In the genomic region with DNA sequence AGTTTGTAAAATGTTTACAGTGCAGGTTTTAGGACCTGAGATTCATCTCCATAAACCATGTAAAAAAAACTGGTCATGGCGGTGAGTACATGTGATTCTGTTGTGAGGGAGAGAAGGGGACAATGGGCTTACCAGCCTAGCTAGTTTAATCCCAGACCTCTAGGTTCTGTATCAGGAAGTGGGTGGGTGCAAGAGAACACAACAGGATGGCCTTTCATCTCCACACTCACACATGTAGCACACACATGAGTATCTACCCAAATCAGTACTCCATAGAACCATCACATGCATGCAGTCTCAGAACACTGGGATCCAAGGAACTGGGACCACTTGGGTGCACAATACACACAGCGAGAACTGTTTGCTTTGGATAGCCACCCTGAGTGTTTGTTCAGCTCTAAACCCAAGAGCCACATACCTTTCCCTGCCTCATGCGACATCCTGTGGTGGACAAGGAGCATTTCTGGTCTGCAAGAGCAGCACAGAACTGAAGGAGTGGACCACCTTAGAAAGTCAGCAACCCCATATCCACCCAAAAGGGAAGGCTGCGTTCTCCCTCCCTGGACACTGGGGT, we compare ENCODE assay signal across 11 mouse cellular contexts.
A peak's percentile ranks its signal among the peaks of the same experiment; 100 is the strongest.
DNase-seq lines count a peak whose midpoint lies in the region; ATAC-seq and TF ChIP-seq lines count a peak whose summit lies in the region.
"Had no signal": no experiment of that assay in that cellular context is flagged by ENCODE, and none has a peak within 500 bp of the region (broad histone marks: within the 10 kb centered on the region; RNA-seq: fewer than 3 reads in every experiment).

No protein-coding gene starts in this region.

- no peaks in the 10 kb centered on the region for H3K27me3 ChIP-seq in spleen, adult 2 months (ENCODE audit: control insufficient read depth, insufficient read depth, low read length)
- no peaks in the 10 kb centered on the region for H3K27me3 ChIP-seq in intestine, embryonic 15.5 days (replicated peaks)
- H3K27me3 ChIP-seq in lung, postnatal 0 days (replicated peaks; ENCODE audit: insufficient read depth, low read length) = no peaks in the 10 kb centered on the region
- H3K27me3 ChIP-seq: limb, embryonic 12.5 days had no signal

- no peak for TF ChIP-seq POLR2A in spleen, adult 2 months (IDR thresholded peaks at IDR 0.05; ENCODE audit: low read depth, low read length)

- peak; percentile 41; the same call in 1 of the 2 replicates for TF ChIP-seq EP300 in lung, postnatal 0 days (IDR thresholded peaks at IDR 0.05)

- peak overlapping the region; percentile 59; the same call in 1 of the 2 replicates for H3K27ac ChIP-seq in spleen, adult 2 months (ENCODE audit: insufficient read depth, low read length)
- H3K27ac ChIP-seq in intestine, embryonic 15.5 days = no peak overlapping the region
- H3K27ac ChIP-seq in lung, postnatal 0 days (ENCODE audit: low read length) = peak overlapping the region; percentile 17; the same call in 1 of the 2 replicates
- no peak overlapping the region for H3K27ac ChIP-seq in left cerebral cortex, adult 2 months
- H3K27ac ChIP-seq: limb, embryonic 12.5 days had no signal

- DNase-seq in spleen, adult 2 months (ENCODE audit: low read depth in 1 of 2, low spot score in 2 of 2) = no peak
- no peak for DNase-seq in spleen, postnatal 36 days (ENCODE audit: low spot score in 2 of 2)
- DNase-seq in lung, postnatal 0 days (ENCODE audit: low spot score) = peak; percentile 84
- no peak for DNase-seq in right cerebral cortex, adult 2 months (ENCODE audit: low spot score in 2 of 2)
- no peak for DNase-seq in ovary, postnatal 10 days (ENCODE audit: low spot score)
- no peak for DNase-seq in left cerebral cortex, adult 2 months (ENCODE audit: extremely low spot score in 1 of 2, low spot score in 2 of 2)
- DNase-seq: kidney, adult 18-20 months had no signal

- peak; percentile 21; the same call in 1 of the 2 replicates for ATAC-seq in intestine, embryonic 15.5 days
- ATAC-seq in lung, postnatal 0 days = peak; percentile 84
- ATAC-seq: midbrain, embryonic 16.5 days had no signal

- H3K4me1 ChIP-seq in spleen, adult 2 months (ENCODE audit: control insufficient read depth, insufficient read depth, insufficient read length) = peaks cover 16% of the 10 kb centered on the region; the same call in 1 of the 2 replicates
- H3K4me1 ChIP-seq in intestine, embryonic 15.5 days (replicated peaks) = peaks cover 10% of the 10 kb centered on the region; the same call in 1 of the 2 replicates
- peaks cover 10% of the 10 kb centered on the region; the same call in 1 of the 2 replicates for H3K4me1 ChIP-seq in lung, postnatal 0 days (ENCODE audit: insufficient read depth, low read depth, low read length)

- no peak overlapping the region for H3K9ac ChIP-seq in intestine, embryonic 15.5 days
- no peak overlapping the region for H3K9ac ChIP-seq in lung, postnatal 0 days (replicated peaks; ENCODE audit: low read depth)
- H3K9ac ChIP-seq: limb, embryonic 12.5 days had no signal

- H3K9me3 ChIP-seq in intestine, embryonic 15.5 days = no peaks in the 10 kb centered on the region
- H3K9me3 ChIP-seq in lung, postnatal 0 days (ENCODE audit: low read length) = no peaks in the 10 kb centered on the region
- H3K9me3 ChIP-seq: G1E; limb, embryonic 12.5 days had no signal

- H3K4me2 ChIP-seq in intestine, embryonic 15.5 days (replicated peaks) = no peak overlapping the region
- no peak overlapping the region for H3K4me2 ChIP-seq in lung, postnatal 0 days (replicated peaks; ENCODE audit: low read depth, low read length)
- H3K4me2 ChIP-seq: limb, embryonic 12.5 days had no signal

- H3K36me3 ChIP-seq in spleen, adult 2 months (ENCODE audit: control insufficient read depth, insufficient read depth, low read length) = no peaks in the 10 kb centered on the region
- no peaks in the 10 kb centered on the region for H3K36me3 ChIP-seq in intestine, embryonic 15.5 days
- no peaks in the 10 kb centered on the region for H3K36me3 ChIP-seq in lung, postnatal 0 days (ENCODE audit: insufficient read depth, low read length)
- H3K36me3 ChIP-seq: limb, embryonic 12.5 days had no signal

- intact Hi-C loops in left cerebral cortex, adult 2 months (cut with DNase I) = no loop called here

- H3K4me3 ChIP-seq in spleen, adult 2 months (ENCODE audit: extremely low read depth, insufficient read depth, insufficient read length) = no peak overlapping the region
- H3K4me3 ChIP-seq in intestine, embryonic 15.5 days (replicated peaks) = no peak overlapping the region
- H3K4me3 ChIP-seq in lung, postnatal 0 days (ENCODE audit: low read depth, low read length) = no peak overlapping the region
- H3K4me3 ChIP-seq in left cerebral cortex, adult 2 months = no peak overlapping the region
- H3K4me3 ChIP-seq: limb, embryonic 12.5 days had no signal

- TF ChIP-seq CTCF in spleen, adult 2 months (IDR thresholded peaks at IDR 0.05; ENCODE audit: extremely low read depth, insufficient read depth, insufficient read length, insufficient replicate concordance) = no peak
- TF ChIP-seq CTCF in lung, postnatal 0 days (IDR thresholded peaks at IDR 0.05) = peak; percentile 80
- TF ChIP-seq CTCF in left cerebral cortex, adult 2 months (IDR thresholded peaks at IDR 0.05) = no peak

- 70% methylated on average over 4 of the region's 4 CpGs for WGBS in spleen, adult 2 months
- WGBS in intestine, embryonic 15.5 days = 74% methylated on average over 4 of the region's 4 CpGs
- WGBS in lung, postnatal 0 days = 56% methylated on average over 4 of the region's 4 CpGs

Comparison
In these comparisons a context has a peak if more than half of its experiments do, and no peak if none do; other contexts are left out.
1. H3K27ac ChIP-seq: peak in spleen, adult 2 months (single experiment) and lung, postnatal 0 days (single experiment); none in intestine, embryonic 15.5 days (single experiment) and left cerebral cortex, adult 2 months (single experiment).